Mouse (Mus musculus) stomach, embryonic 15.5 days (tissue): ENCODE measurements around the gene Atp8a2. TPM values are rescaled to one million over a fixed set of nuclear protein-coding genes. Genes with fewer than 3 reads are reported as not detected.
"Not testable (repeated sequence)": the region's sequence is repeated elsewhere in the genome, so short reads cannot be mapped to it uniquely, and the experiment has no call there.

Experiments used
- ATAC-seq: fragments of 200-750 bp; cut with Nextera tagmentation; 2 replicates; pipeline ENCODE4 v1.8.0; 2017; ENCODE audit warnings: low read depth, moderate number of reproducible peaks, moderate TSS enrichment; ENCODE audit not compliant: insufficient read depth, low FRiP score
- H3K27ac ChIP-seq: fragments of 300-500 bp; sonication (generic); 2 replicates; pipeline ENCODE4 v1.5.1; 2015; ENCODE audit warnings: mild to moderate bottlenecking, inconsistent platforms
- H3K27me3 ChIP-seq: fragments of 300-500 bp; sonication (generic); replicated peaks from 2 replicates; pipeline ENCODE4 v1.6.1; 2015; ENCODE audit warnings: inconsistent platforms
- H3K36me3 ChIP-seq: fragments of 300-500 bp; sonication (generic); 2 replicates; pipeline ENCODE4 v1.6.1; 2015; ENCODE audit warnings: inconsistent platforms
- H3K4me1 ChIP-seq: fragments of 300-500 bp; sonication (generic); 2 replicates; pipeline ENCODE4 v1.6.1; 2015; ENCODE audit warnings: inconsistent platforms
- H3K4me2 ChIP-seq: fragments of 300-500 bp; sonication (generic); 2 replicates; pipeline ENCODE4 v1.6.1; 2015; ENCODE audit warnings: mild to moderate bottlenecking, inconsistent platforms
- H3K4me3 ChIP-seq: fragments of 300-500 bp; sonication (generic); replicated peaks from 2 replicates; pipeline ENCODE4 v1.5.1; 2015; ENCODE audit warnings: inconsistent platforms
- H3K9ac ChIP-seq: fragments of 300-500 bp; sonication (generic); 2 replicates; pipeline ENCODE4 v1.6.1; 2015; ENCODE audit warnings: inconsistent platforms
- H3K9me3 ChIP-seq: fragments of 300-500 bp; sonication (generic); 2 replicates; pipeline ENCODE4 v1.6.1; 2016; ENCODE audit warnings: inconsistent platforms
- WGBS: fragments of 180-500 bp; shearing (Covaris S2); methylation state at CpG from one replicate; pipeline ENCODE4 v1.1.7; 2015; 5-methylcytosine and 5-hydroxymethylcytosine counted together
- polyA plus RNA-seq: library from polyadenylated mRNA; unstranded; fragments of >200 nt; fragmentation: Nextera tagmentation; extraction: Ambion mirVana; gene quantifications from 2 replicates; pipeline ENCODE4 v1.2.1, GENCODE M21; 2015

The Atp8a2 gene
- polyA plus RNA-seq, 1 experiment from 2014 or later, result 6.0 TPM

- Histone ChIP-seq H3K27ac (no peak overlapping the region), H3K4me1 (no peaks in the 10 kb centered on the region), H3K9me3 (no peaks in the 10 kb centered on the region), H3K36me3 (no peaks in the 10 kb centered on the region), H3K27me3 (0 out of 2 replicates have a peak, but pooled peaks cover 2% of the 10 kb centered on the region), H3K4me2 (no peak overlapping the region), H3K9ac (no peak overlapping the region), H3K4me3 (no peak overlapping the region)
- no peak for ATAC-seq
- 78% methylated on average over 8 of the region's 8 CpGs for WGBS
These were observed 459.2 kb downstream of the Atp8a2 start for GRCm38 (mm10) chr14:59737734-59738294.

DNA sequence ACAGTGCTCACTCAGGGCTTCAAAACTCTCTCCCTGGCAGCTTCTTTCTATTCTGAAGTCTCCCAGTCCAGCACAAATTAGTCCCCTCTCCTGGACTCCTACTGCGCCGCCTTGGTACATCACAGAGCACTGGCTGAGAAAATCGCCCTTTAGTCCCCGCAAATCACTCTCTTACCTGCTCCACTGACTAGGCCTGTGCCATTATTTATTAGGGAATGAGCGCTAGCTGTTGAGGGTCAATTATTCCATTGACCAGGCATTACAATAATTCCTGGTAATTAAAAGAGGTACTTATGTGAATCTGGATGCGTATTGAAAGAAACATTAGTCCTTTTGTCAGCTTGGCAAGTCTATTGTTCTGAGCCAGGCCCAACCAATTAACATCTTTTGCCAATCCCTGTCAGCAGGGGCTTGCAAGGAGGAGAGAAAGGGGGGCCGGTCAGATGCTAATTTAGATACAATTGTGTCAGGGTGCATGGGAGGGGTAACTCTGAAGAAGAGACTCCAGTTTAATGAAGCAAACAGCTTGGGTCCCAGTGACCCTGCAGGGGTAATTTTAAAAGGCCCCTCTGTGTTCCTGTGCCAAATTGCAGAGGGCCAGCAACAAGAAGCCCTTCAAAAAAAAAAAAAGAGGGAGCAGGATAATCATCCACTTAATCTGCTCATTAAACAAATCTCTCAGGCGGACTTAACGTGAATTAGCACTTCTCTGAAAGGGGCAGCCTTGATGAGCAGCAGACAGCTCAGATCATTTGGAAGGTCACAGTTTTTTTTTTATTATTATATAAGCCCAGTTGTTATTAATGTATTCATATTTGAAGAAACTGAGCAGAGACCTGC, 459.9 kb downstream of the Atp8a2 start:
- no peak for ATAC-seq
- Histone ChIP-seq H3K4me3 (no peak overlapping the region), H3K9ac (no peak overlapping the region), H3K4me2 (no peak overlapping the region), H3K4me1 (no peaks in the 10 kb centered on the region), H3K27me3 (0 out of 2 replicates have a peak, but pooled peaks cover 2% of the 10 kb centered on the region), H3K9me3 (no peaks in the 10 kb centered on the region), H3K27ac (no peak overlapping the region), H3K36me3 (no peaks in the 10 kb centered on the region)
- 70% methylated on average over 9 of the region's 9 CpGs for WGBS

DNA sequence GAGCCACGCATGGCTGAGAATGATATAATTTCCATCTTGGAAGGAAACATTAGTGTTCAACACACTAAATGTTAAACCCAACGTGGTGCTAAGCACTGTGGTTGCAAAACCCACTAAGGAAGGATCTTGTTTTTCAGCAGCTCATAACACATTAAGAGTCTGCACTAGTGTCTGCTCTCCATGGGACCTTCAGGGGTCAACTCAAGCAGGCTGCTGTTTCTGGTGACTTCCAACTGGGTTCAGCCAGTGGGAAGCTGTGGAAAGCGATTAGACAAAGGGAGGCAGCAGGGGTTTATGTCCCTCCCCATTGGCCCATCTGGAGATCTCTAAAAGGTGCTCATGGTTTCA, 467.0 kb downstream of the Atp8a2 start:
- no peak for ATAC-seq
- Histone ChIP-seq H3K27ac (no peak overlapping the region), H3K36me3 (no peaks in the 10 kb centered on the region), H3K9me3 (no peaks in the 10 kb centered on the region), H3K4me2 (no peak overlapping the region), H3K4me3 (no peak overlapping the region), H3K4me1 (peaks cover 2% of the 10 kb centered on the region; the same call in 1 of the 2 replicates), H3K9ac (no peak overlapping the region), H3K27me3 (no peaks in the 10 kb centered on the region)
- 47% methylated on average over 3 of the region's 3 CpGs for WGBS

GRCm38 (mm10) chr14:59729298-59730042, 467.5 kb downstream of the Atp8a2 start:
- Histone ChIP-seq H3K4me1 (peaks cover 2% of the 10 kb centered on the region; the same call in 1 of the 2 replicates), H3K9ac (no peak overlapping the region), H3K27ac (no peak overlapping the region), H3K4me2 (no peak overlapping the region), H3K4me3 (no peak overlapping the region), H3K36me3 (no peaks in the 10 kb centered on the region), H3K9me3 (no peaks in the 10 kb centered on the region), H3K27me3 (no peaks in the 10 kb centered on the region)
- 45% methylated on average over 3 of the region's 3 CpGs for WGBS
- ATAC-seq, result no peak

- Histone ChIP-seq H3K27ac (no peak overlapping the region), H3K36me3 (no peaks in the 10 kb centered on the region), H3K4me1 (peaks cover 2% of the 10 kb centered on the region; the same call in 1 of the 2 replicates), H3K9ac (no peak overlapping the region), H3K9me3 (no peaks in the 10 kb centered on the region), H3K27me3 (no peaks in the 10 kb centered on the region), H3K4me2 (no peak overlapping the region), H3K4me3 (no peak overlapping the region)
- ATAC-seq, result no peak
- 80% methylated on average over 4 of the region's 4 CpGs for WGBS
These were observed 470.0 kb downstream of the Atp8a2 start for GRCm38 (mm10) chr14:59727016-59727415.

DNA sequence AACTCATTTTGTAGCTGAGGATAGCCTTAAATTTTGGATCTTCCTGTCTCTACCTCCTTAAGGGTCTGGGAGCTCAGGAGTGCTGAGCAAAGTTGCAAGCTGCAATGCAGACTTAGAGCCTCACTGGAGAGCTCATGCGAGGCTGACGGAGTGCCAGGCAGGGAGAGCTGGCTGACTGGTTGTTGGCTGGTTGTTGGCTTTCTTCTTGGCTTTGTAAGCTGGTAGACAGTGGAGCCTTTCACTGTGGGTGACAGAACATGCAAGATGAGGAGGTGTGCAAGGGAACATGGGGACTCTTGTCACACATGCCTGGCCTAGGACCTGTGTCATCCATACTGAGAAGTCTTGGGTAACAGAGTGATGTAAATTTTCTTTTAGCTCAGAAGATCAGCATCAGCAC, 473.8 kb downstream of the Atp8a2 start:
- ATAC-seq, result no peak
- WGBS, result 83% methylated on average over 2 of the region's 2 CpGs
- H3K9ac ChIP-seq, result no peak overlapping the region
- H3K36me3 ChIP-seq, result no peaks in the 10 kb centered on the region
- H3K4me1 ChIP-seq, result no peaks in the 10 kb centered on the region
- H3K4me3 ChIP-seq, result no peak overlapping the region
- no peaks in the 10 kb centered on the region for H3K27me3 ChIP-seq
- H3K27ac ChIP-seq, result no peak overlapping the region
- no peaks in the 10 kb centered on the region for H3K9me3 ChIP-seq
- H3K4me2 ChIP-seq, result no peak overlapping the region

DNA sequence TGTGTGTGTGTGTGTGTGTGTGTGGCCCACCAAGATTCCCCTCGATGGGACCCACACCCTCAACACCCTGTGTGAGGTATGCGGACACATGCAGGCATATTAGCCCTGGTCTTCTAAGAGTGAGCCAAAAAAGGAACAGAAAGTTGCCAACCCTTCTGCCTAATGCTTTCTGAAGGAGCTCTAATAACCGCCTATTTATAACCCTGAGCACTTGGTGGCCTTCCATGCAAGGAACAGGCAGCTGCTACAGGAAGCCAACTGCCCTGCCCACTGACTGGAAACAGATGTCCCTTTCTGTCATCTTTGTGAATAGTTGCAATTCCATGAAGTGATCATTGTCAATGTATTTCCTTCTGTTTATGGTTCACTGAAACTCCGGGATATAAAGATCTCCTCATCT, 475.0 kb downstream of the Atp8a2 start:
- Histone ChIP-seq H3K27ac (no peak overlapping the region), H3K9ac (no peak overlapping the region), H3K9me3 (no peaks in the 10 kb centered on the region), H3K4me3 (no peak overlapping the region), H3K27me3 (no peaks in the 10 kb centered on the region), H3K36me3 (no peaks in the 10 kb centered on the region), H3K4me1 (no peaks in the 10 kb centered on the region), H3K4me2 (no peak overlapping the region)
- ATAC-seq, result no peak
- 60% methylated on average over 4 of the region's 4 CpGs for WGBS

- H3K4me3 ChIP-seq, result no peak overlapping the region
- no peak overlapping the region for H3K27ac ChIP-seq
- no peak overlapping the region for H3K9ac ChIP-seq
- H3K4me2 ChIP-seq, result no peak overlapping the region
- WGBS, result 78% methylated on average over 3 of the region's 3 CpGs
- no peaks in the 10 kb centered on the region for H3K27me3 ChIP-seq
- H3K4me1 ChIP-seq, result no peaks in the 10 kb centered on the region
- no peaks in the 10 kb centered on the region for H3K9me3 ChIP-seq
- ATAC-seq, result no peak
- no peaks in the 10 kb centered on the region for H3K36me3 ChIP-seq
These were observed 475.6 kb downstream of the Atp8a2 start for GRCm38 (mm10) chr14:59721356-59721755.

- no peaks in the 10 kb centered on the region for H3K9me3 ChIP-seq
- ATAC-seq, result no peak
- WGBS, result 81% methylated on average over 4 of the region's 4 CpGs
These were observed 476.6 kb downstream of the Atp8a2 start for GRCm38 (mm10) chr14:59720386-59720785.

GRCm38 (mm10) chr14:59716443-59717085, 480.4 kb downstream of the Atp8a2 start:
- not testable (repeated sequence) for H3K4me1 ChIP-seq, ATAC-seq, H3K4me2 ChIP-seq, H3K27me3 ChIP-seq, H3K9me3 ChIP-seq, H3K27ac ChIP-seq, H3K36me3 ChIP-seq, H3K4me3 ChIP-seq, H3K9ac ChIP-seq
- WGBS, result 54% methylated on average over 3 of the region's 3 CpGs

More at GRCm38 (mm10) chr14:59720386-59720785, 476.6 kb downstream of the Atp8a2 start:
- Histone ChIP-seq H3K4me1 (0 out of 2 replicates have a peak, but pooled peaks cover 1% of the 10 kb centered on the region), H3K9ac (no peak overlapping the region), H3K4me2 (no peak overlapping the region), H3K27me3 (no peaks in the 10 kb centered on the region), H3K27ac (no peak overlapping the region), H3K36me3 (no peaks in the 10 kb centered on the region), H3K4me3 (no peak overlapping the region)

DNA sequence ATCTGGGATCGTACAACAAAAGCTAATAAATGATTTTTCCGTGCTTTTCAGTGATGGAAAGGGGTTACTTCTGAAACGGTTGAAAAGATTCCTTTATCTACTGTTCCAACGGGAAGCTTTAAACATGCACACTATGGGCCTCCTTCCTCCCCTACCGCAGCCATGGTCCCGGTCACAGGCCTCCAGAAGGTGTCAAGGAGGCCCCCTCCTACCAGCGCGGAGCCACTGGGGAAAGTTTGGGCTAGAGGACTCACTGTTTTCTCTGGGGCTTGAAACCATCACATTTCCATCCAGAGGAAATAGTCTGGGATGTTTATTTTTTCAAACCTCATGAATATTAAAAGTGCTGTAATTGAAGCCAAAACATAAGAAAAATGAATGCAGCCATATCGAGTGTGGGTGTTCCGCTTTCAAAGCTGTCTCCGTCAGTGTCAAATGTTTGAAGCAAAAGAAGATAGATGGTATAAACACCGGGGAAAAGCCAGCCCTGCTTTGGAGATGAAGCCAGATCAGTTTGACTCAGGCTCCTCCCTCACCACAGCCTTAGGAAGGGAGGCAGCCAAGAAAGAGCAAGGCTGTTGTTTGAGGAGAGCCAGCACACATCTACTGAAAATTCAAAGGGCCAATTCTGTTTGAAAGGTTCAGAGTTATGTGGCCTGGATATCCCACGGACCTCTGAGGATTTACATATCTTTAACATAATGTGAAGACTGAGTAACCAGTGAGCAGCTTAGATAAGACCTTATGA, 481.1 kb downstream of the Atp8a2 start:
- Histone ChIP-seq H3K4me2 (peak overlapping the region; percentile 27), H3K4me1 (0 out of 2 replicates have a peak, but pooled peaks cover 5% of the 10 kb centered on the region), H3K36me3 (no peaks in the 10 kb centered on the region), H3K9me3 (no peaks in the 10 kb centered on the region), H3K4me3 (no peak overlapping the region), H3K27me3 (no peaks in the 10 kb centered on the region), H3K27ac (peak overlapping the region; percentile 49), H3K9ac (no peak overlapping the region)
- WGBS, result 19% methylated on average over 13 of the region's 13 CpGs
- ATAC-seq, result peak; percentile 63; the same call in 1 of the 2 replicates
